Mouse (Mus musculus): ENCODE data around the gene Myrf. TPM values are rescaled to one million over a fixed set of nuclear protein-coding genes. Genes with fewer than 3 reads are reported as not detected.

The Myrf gene
- polyA plus RNA-seq, 2 experiments: 3.5 to 6.4 TPM

DNA sequence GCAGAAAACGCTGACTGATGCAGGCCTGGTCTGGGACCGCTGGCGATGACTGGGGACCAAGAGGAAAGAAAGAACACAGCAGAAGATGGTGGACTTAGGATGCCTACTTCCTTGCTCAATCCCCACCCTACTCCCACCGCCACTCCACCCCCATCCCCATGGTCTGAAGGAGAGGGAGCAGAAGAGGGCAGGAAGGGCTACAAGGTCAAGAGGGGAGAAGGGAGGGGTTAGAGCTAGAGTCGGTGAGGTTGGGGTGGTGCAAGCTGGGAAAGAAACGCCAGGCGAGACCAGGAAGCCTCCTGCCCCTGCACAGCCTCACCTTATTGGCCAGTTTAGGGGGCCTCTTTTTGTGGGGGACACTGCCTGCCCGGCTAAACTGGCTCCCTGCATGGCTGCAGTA is 24.4 kb downstream of the Myrf start:
- Histone ChIP-seq H3K4me2 (ENCODE audit: low read depth) (no peak overlapping the region), H3K4me3 (ENCODE audit: insufficient read depth in 1 of 2, low read depth in 2 of 2, low read length in 2 of 2) (no peak overlapping the region), H3K27ac (no peak overlapping the region), H3K9ac (replicated peaks) (no peak overlapping the region), H3K9me3 (ENCODE audit: control insufficient read depth, low read length) (no peaks in the 10 kb centered on the region), H3K27me3 (ENCODE audit: control insufficient read depth, insufficient read depth, low read length) (no peaks in the 10 kb centered on the region), H3K4me1 (replicated peaks; ENCODE audit: control insufficient read depth in 2 of 2, insufficient read depth in 2 of 2, low read length in 1 of 2) (no peaks in the 10 kb centered on the region), H3K36me3 (replicated peaks; ENCODE audit: control insufficient read depth, insufficient read depth, low read depth) (no peaks in the 10 kb centered on the region)
- ATAC-seq (ENCODE audit: insufficient read depth) (no peak), DNase-seq (ENCODE audit: low read depth in 3 of 3, low spot score in 3 of 3) (no peak)
- TF ChIP-seq EP300 (IDR thresholded peaks at IDR 0.05; ENCODE audit: low read depth) (no peak), CTCF (IDR thresholded peaks at IDR 0.05; ENCODE audit: low read depth) (no peak)
- 68% methylated on average over 8 of the region's 8 CpGs for WGBS (ENCODE audit: insufficient replicate concordance)

DNA sequence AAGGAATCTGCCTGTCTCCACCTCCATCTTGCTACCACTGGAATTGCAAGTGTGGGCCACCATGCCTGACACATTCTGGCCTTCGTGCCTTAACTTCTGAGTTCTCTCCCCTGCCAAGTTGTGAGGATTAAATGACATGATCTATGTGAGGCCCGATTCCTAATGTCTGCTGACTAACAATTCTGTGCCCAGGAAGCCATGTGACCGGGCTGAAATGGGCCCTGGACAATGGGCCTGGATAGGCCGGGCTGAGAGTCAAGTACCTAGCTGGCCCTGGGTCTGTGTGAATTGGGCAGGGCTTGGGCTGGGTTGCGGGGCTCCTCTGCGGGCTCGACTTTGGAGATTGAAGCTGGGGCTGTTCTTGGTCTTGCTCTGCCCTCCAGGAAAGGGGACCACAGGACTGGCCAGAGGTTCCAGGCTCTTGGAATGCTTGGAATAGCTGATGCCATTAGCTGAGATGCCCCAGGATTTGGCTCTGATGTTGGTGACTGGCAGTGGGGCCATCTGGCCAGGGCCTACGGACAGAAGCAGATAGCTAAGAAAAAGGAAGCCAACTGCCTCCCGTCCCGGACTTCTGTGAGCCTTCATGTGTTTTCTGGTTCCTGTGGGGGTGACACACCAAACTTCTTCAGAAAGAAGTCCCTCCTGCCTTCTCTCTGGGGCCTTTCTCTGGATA is 26.6 kb downstream of the Myrf start:
- no peaks in the 10 kb centered on the region; the same call in 1 of the 2 replicates for H3K36me3 ChIP-seq (replicated peaks; ENCODE audit: control insufficient read depth, insufficient read depth, low read depth)
- DNase-seq (ENCODE audit: low read depth in 3 of 3, low spot score in 3 of 3) (no peak), ATAC-seq (ENCODE audit: insufficient read depth) (no peak)
- no peaks in the 10 kb centered on the region for H3K27me3 ChIP-seq (ENCODE audit: control insufficient read depth, insufficient read depth, low read length)
- no peak for TF ChIP-seq EP300 (IDR thresholded peaks at IDR 0.05; ENCODE audit: low read depth)
- no peak for TF ChIP-seq CTCF (IDR thresholded peaks at IDR 0.05; ENCODE audit: low read depth)
- WGBS (ENCODE audit: insufficient replicate concordance): 73% methylated on average over 10 of the region's 10 CpGs
- no peak overlapping the region for H3K9ac ChIP-seq (replicated peaks)
- no peaks in the 10 kb centered on the region for H3K4me1 ChIP-seq (replicated peaks; ENCODE audit: control insufficient read depth in 2 of 2, insufficient read depth in 2 of 2, low read length in 1 of 2)
- no peaks in the 10 kb centered on the region for H3K9me3 ChIP-seq (ENCODE audit: control insufficient read depth, low read length)
- H3K27ac ChIP-seq: no peak overlapping the region
- no peak overlapping the region for H3K4me2 ChIP-seq (ENCODE audit: low read depth)
- no peak overlapping the region for H3K4me3 ChIP-seq (ENCODE audit: insufficient read depth in 1 of 2, low read depth in 2 of 2, low read length in 2 of 2)

GRCm38 (mm10) chr19:10210885-10211284 is 29.7 kb downstream of the Myrf start:
- ATAC-seq (ENCODE audit: insufficient read depth): no peak; the same call in 1 of the 2 replicates

DNA sequence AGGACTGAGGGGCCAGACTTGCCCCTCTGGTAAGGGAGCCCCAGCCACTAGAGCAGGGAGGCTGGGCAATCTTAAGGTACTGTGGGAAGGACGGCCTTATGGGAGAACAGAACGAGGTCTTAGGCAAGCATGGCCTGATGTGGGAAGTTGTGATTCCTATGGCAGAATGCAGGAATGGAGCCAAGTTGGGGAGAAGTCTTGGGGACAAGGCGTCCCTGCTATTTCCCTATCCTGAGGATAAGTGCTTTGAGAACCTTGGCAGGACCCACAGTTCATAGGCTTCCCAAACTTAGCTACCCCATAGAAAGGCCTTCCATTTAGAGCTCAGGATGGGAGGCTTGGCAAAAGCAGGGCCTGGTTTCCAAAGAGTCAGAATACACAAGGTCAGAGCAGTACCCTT is 31.7 kb downstream of the Myrf start:
- H3K4me3 ChIP-seq (ENCODE audit: insufficient read depth in 1 of 2, low read depth in 2 of 2, low read length in 2 of 2): no peak overlapping the region
- ATAC-seq (ENCODE audit: insufficient read depth) (no peak), DNase-seq (ENCODE audit: low read depth in 3 of 3, low spot score in 3 of 3) (no peak)
- no peaks in the 10 kb centered on the region for H3K9me3 ChIP-seq (ENCODE audit: control insufficient read depth, low read length)
- TF ChIP-seq CTCF (IDR thresholded peaks at IDR 0.05; ENCODE audit: low read depth) (no peak), EP300 (IDR thresholded peaks at IDR 0.05; ENCODE audit: low read depth) (no peak)
- H3K27me3 ChIP-seq (ENCODE audit: control insufficient read depth, insufficient read depth, low read length): no peaks in the 10 kb centered on the region
- no peak overlapping the region for H3K9ac ChIP-seq (replicated peaks)
- H3K4me1 ChIP-seq (replicated peaks; ENCODE audit: control insufficient read depth in 2 of 2, insufficient read depth in 2 of 2, low read length in 1 of 2): peaks cover 4 to 6% of the 10 kb centered on the region in 2 experiments; a peak in 1 of 4 replicates
- H3K36me3 ChIP-seq (replicated peaks; ENCODE audit: control insufficient read depth, insufficient read depth, low read depth): peaks cover 12% of the 10 kb centered on the region
- no peak overlapping the region for H3K27ac ChIP-seq
- 66% methylated on average over 3 of the region's 3 CpGs for WGBS (ENCODE audit: insufficient replicate concordance)
- H3K4me2 ChIP-seq (ENCODE audit: low read depth): no peak overlapping the region

More at GRCm38 (mm10) chr19:10210885-10211284, 29.7 kb downstream of the Myrf start:
- peaks cover 12% of the 10 kb centered on the region for H3K36me3 ChIP-seq (replicated peaks; ENCODE audit: control insufficient read depth, insufficient read depth, low read depth)
- no peak overlapping the region for H3K9ac ChIP-seq (replicated peaks)
- WGBS (ENCODE audit: insufficient replicate concordance): 45% methylated on average over 4 of the region's 4 CpGs
- H3K27ac ChIP-seq: no peak overlapping the region
- TF ChIP-seq CTCF (IDR thresholded peaks at IDR 0.05; ENCODE audit: low read depth): no peak
- TF ChIP-seq EP300 (IDR thresholded peaks at IDR 0.05; ENCODE audit: low read depth): no peak
- peak in 1 of 3 experiments; percentile 7 for DNase-seq (ENCODE audit: low read depth in 3 of 3, low spot score in 3 of 3)
- H3K4me1 ChIP-seq (replicated peaks; ENCODE audit: control insufficient read depth in 2 of 2, insufficient read depth in 2 of 2, low read length in 1 of 2): no peaks in the 10 kb centered on the region
- H3K27me3 ChIP-seq (ENCODE audit: control insufficient read depth, insufficient read depth, low read length): no peaks in the 10 kb centered on the region
- H3K9me3 ChIP-seq (ENCODE audit: control insufficient read depth, low read length): no peaks in the 10 kb centered on the region
- no peak overlapping the region for H3K4me3 ChIP-seq (ENCODE audit: insufficient read depth in 1 of 2, low read depth in 2 of 2, low read length in 2 of 2)
- no peak overlapping the region for H3K4me2 ChIP-seq (ENCODE audit: low read depth)

DNA sequence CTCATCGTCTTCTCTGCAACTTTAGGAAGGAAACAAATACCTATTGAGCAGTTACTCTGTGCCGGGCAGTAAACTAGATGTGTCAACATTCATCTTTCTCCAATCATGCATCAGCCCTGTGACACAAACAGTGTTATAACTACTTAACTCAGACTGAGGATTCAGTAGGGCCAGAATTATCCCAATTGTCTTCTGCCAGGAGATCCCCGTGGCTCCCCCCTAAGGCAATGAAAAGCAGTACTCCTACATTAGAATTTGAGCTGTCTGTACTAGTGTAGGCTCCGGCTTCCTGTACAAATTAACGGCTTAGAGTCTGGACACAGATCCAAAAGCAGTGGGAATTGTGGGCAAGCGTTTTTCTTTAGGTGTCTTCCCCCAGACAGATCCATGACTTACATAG is 35.5 kb downstream of the Myrf start:
- H3K9me3 ChIP-seq (ENCODE audit: control insufficient read depth, low read length): no peaks in the 10 kb centered on the region
- peak overlapping the region; percentile 94; the same call in 1 of the 2 replicates for H3K27ac ChIP-seq
- H3K4me2 ChIP-seq (ENCODE audit: low read depth): peak overlapping the region; percentile 99
- no peak for DNase-seq (ENCODE audit: low read depth in 3 of 3, low spot score in 3 of 3)
- no peak for ATAC-seq (ENCODE audit: insufficient read depth)
- peak overlapping the region; percentile 99; the same call in 1 of the 2 replicates for H3K9ac ChIP-seq (replicated peaks)
- no peaks in the 10 kb centered on the region for H3K27me3 ChIP-seq (ENCODE audit: control insufficient read depth, insufficient read depth, low read length)
- H3K36me3 ChIP-seq (replicated peaks; ENCODE audit: control insufficient read depth, insufficient read depth, low read depth): peaks cover 33% of the 10 kb centered on the region
- 59% methylated on average over 6 of the region's 6 CpGs for WGBS (ENCODE audit: insufficient replicate concordance)
- H3K4me3 ChIP-seq (ENCODE audit: insufficient read depth in 1 of 2, low read depth in 2 of 2, low read length in 2 of 2): peak overlapping the region; percentile 71 to 99; a peak in 3 of 4 replicates
- TF ChIP-seq CTCF (IDR thresholded peaks at IDR 0.05; ENCODE audit: low read depth) (no peak), EP300 (IDR thresholded peaks at IDR 0.05; ENCODE audit: low read depth) (no peak)
- H3K4me1 ChIP-seq (replicated peaks; ENCODE audit: control insufficient read depth in 2 of 2, insufficient read depth in 2 of 2, low read length in 1 of 2): peaks cover 10 to 12% of the 10 kb centered on the region in 2 experiments
